Mouse (Mus musculus): ENCODE measurements around the gene Gtf3a. TPM values are rescaled to one million over a fixed set of nuclear protein-coding genes. Genes with fewer than 3 reads are reported as not detected.
"Not testable (repeated sequence)": the region's sequence is repeated elsewhere in the genome, so short reads cannot be mapped to it uniquely, and the experiment has no call there.

Gene Gtf3a
- total RNA-seq, 4 experiments from 2014 or later = 26.2 to 31.3 (median 28.5) TPM

GRCm38 (mm10) chr5:146937541-146938503 is 10.6 kb upstream of the Gtf3a start:
- no peak for DNase-seq (ENCODE audit: low spot score in 2 of 2)

GRCm38 (mm10) chr5:146939109-146939796 is 9.2 kb upstream of the Gtf3a start:
- no peak for DNase-seq (ENCODE audit: low spot score in 2 of 2)

DNA sequence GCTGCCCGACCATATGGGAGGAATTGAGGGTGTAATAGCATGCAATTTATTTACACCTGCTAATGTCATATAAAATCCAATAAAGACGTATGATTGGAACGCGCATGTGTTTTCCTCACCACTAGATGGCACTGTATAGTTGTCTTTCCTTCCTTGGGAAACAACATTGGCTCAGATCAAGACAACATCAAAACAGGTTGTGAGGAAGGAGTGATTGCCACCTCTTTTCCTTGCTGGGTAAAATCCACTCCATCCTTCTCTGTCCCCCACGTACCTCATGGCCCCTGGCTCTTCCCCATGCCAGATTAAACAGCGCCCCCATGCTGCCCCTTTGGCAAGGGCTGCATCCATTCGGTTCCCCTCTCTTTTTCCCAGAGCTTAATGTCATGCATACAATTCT is 8.2 kb upstream of the Gtf3a start:
- DNase-seq (ENCODE audit: low spot score in 2 of 2) = no peak

DNA sequence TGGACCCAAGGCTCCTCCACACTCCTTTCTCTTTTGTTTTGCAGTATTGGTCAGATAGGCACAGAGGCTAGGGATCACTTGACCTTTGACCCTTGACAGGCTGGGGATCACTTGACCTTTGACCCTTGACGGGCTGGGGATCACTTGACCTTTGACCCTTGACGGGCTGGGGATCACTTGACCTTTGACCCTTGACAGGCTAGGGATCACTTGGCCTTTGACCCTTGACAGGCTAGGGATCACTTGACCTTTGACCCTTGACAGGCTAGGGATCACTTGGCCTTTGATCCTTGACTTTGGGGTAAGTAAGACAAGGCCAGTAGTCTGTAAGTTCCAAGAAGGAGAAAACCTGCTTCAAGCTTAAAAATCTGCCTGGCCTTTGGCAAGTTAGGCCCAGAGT is 6.5 kb upstream of the Gtf3a start:
- not testable (repeated sequence) for DNase-seq (ENCODE audit: low spot score in 2 of 2)

DNA sequence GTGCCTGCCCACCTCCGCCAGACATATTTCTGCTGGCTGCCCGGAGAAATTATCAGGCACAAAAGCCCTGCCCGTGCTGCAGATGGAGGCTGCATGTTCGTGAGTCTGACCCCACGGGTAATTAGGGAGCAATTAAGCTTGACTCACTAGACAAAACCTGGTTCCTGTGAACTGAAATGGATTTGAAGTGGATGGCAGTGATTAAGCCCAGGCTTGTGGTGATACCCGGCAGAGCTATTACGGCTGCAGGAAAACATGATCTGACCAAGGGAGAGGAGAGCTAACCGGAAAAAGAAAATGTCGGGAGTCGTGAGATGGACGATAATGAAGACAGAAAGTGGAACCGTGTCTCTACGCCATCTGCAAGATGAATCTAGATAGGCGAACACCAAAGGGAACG is 5.5 kb upstream of the Gtf3a start:
- no peak for DNase-seq (ENCODE audit: low spot score in 2 of 2)

DNA sequence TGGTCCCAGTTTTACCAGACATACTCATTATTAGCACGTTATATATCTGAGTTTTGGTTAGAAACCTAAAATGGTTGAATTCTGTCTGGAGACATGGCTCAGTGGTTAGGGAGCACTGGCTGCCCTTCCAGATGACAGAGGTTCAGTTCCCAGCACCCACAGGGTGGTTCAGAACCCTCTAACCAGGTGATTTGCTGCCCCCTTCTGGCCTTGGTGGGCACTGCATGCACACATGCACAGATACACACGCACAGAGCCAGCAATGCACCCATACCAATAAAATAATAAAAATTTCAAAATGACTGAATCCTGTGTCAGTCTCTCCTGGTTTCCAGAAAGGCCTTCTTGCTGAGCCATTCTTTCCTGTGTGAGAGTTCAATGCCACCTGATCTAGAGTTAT is 3.9 kb upstream of the Gtf3a start:
- DNase-seq (ENCODE audit: low spot score in 2 of 2) = no peak

- no peak for DNase-seq (ENCODE audit: low spot score in 2 of 2)
These were observed 1.8 kb upstream of the Gtf3a start for GRCm38 (mm10) chr5:146946682-146947081.

GRCm38 (mm10) chr5:146947497-146947896 is 960 bp upstream of the Gtf3a start:
- no peak for DNase-seq (ENCODE audit: low spot score in 2 of 2)

DNA sequence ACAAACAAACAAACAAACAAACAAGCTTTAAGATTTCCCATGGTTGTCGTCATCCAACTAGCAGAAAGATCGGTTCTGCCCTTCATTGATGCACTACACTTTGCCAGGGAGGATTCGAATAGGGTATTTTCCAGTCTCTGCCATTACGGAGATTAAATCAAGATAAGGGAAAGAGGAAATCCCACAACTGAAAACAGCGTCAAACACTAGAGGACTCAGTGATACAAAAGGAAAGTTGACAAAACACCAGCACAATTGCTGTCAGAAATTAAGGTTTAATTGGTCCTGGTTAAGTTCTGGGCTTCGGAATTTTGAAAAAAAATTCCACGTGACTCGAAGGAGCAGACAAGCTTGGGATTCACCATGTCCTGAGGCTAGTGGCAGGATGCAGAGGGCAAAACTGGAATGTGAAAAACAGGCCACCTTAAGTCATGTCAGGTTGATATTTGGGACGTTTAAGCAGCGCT is 383 bp upstream of the Gtf3a start:
- no peak for DNase-seq (ENCODE audit: low spot score in 2 of 2)

DNA sequence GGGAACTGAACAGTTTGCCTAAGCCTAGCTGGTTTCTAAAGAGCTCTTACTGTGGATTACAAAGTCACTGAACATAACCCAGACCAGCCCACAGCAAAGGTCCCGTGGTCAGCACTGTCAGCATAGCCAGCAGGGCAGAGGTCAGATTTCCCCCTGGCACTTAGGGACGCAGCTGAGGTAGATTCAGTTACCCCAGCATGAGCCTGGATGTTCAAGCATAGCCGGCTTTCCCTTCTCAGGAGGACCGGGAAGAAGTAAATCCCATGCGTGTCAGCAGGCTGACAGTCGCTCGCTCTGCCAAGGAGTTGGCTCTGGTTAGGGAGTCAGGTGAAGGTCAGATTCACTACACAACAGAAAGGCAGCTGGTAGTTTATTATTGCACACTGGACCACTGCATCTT is 6.1 kb downstream of the Gtf3a start:
- DNase-seq (ENCODE audit: low spot score in 2 of 2) = peak; percentile 41 to 52

- DNase-seq (ENCODE audit: low spot score in 2 of 2) = no peak
These were observed 7.2 kb downstream of the Gtf3a start for GRCm38 (mm10) chr5:146955651-146956050.

DNA sequence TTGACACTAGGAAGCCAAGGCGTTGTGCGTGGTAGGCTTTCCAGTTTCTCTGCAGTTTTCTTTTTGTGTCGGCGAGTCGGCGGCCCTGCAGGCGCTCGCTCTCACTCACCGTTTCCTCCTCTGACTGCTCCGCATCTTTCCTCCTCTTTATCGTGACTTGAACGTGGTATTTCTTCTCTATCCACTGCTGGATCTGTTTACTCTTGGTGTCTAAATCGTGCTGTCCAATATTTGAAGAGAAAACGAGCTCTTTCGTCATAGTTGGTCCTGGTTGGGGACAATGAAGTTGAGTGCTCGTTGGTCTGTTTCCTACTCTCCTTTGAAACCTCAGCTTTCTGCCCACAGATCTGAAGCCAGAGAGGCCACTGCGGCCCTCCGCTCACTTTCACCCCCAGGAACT is 8.2 kb downstream of the Gtf3a start:
- no peak for DNase-seq (ENCODE audit: low spot score in 2 of 2)

- peak; percentile 54 to 69 for DNase-seq (ENCODE audit: low spot score in 2 of 2)
These were observed 14.9 kb downstream of the Gtf3a start, which contains the start of gene Mtif3 for GRCm38 (mm10) chr5:146963118-146963936. Gene Mtif3 (minus strand): TSS chr5:146963800.

- DNase-seq (ENCODE audit: low spot score in 2 of 2) = no peak
These were observed 15.5 kb downstream of the Gtf3a start for GRCm38 (mm10) chr5:146963937-146964278.

DNA sequence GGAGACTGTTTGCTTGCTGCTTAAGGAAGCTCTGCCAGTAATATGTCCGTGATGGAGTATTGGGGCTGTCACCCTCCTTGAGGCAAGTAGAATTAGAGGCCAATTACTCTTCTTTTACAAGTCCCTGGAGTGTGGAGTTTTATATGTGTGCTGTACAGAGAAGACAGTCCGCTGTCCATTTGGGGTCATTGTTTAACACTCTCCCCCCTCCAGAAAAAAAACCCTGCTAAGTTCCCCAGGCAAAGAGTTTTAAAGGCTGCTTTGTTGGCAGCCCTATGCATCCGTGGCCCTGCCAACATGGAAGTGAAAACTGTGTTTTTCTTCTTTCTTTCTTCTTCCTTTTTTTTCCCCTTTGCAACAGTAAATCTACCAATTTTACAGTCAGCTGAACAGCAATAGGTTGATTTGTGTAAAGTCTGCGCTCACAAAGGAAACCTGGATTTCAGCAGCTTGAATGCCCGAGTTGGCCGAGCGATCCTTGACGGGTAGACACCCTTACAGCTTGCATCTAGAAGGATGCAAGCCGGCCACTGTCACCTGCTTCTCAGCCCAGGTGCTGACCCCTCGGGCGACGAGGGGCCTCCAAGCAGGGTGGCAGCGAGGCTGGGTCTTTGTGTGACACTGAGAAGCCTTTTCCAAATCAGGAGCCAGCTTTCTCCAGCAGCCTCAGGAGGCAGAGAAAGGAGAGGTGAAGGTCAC is 20.4 kb downstream of the Gtf3a start:
- DNase-seq (ENCODE audit: low spot score in 2 of 2) = no peak

DNA sequence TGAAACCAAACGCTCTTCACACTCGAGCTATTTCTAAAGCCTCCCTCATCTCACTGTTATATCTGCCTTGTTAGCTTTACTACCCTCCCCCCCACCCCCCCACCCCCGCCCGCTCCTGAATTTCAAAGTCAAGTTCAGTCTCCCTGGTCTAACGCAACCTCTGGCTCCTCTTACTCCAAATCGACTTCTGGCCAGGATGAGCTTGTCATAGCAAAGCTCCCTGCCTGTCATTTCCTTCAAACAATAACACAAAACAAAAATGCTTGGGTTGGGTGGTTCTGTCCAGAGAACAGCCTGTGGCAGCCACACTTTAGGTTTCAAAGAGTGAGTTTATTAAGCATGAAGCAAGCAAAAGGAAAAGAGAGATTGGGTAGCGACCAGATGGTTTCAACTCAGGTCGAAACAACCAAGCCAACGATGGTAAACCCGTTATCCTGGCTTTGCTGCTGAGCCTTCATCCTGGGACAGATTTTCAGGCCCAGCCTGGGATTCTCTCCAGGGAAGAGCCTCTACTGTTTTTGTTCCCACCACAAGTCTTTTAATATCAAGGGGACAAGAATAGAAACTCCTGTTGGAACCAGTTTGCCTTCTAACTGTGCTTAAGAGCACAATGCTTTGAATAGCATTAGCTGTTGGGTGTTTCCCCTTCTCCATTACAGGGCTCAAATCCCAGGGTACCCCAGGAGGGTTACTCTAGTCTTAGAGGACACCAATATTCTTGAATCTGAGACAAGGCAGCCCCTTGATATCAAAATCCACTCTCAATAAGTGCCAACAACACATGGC is 23.5 kb downstream of the Gtf3a start:
- no peak for DNase-seq (ENCODE audit: low spot score in 2 of 2)

GRCm38 (mm10) chr5:146973353-146973752 is 24.9 kb downstream of the Gtf3a start:
- no peak for DNase-seq (ENCODE audit: low spot score in 2 of 2)

- DNase-seq (ENCODE audit: low spot score in 2 of 2) = no peak
These were observed 25.7 kb downstream of the Gtf3a start for GRCm38 (mm10) chr5:146973858-146974780.

DNA sequence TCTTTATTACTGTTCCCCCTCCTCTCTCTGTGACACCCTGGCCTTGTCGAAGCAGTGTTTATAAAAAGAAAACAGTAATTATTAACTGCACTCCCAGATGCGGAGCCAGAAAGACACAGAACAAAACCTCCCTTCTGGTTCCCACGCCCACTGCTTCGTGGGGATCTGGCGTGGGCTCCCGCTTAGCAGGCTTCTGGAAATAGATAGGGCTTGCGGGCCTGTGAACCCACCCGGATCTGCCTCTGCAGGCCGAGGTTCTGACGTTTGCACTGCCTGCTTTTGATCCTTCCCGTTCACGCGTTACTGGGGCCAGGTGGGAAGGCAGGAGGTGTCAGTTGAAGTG is 26.3 kb downstream of the Gtf3a start:
- DNase-seq (ENCODE audit: low spot score in 2 of 2) = no peak
